Mouse (Mus musculus) cerebellum, adult 9-10 months (tissue): Measurements from ENCODE around the gene Gm11168.
"Not testable (repeated sequence)": the region's sequence is repeated elsewhere in the genome, so short reads cannot be mapped to it uniquely, and the experiment has no call there.

ENCODE experiments used
- DNase-seq: peaks from one replicate; pipeline ENCODE4 v3.0.0; 2022

The Gm11168 gene

DNA sequence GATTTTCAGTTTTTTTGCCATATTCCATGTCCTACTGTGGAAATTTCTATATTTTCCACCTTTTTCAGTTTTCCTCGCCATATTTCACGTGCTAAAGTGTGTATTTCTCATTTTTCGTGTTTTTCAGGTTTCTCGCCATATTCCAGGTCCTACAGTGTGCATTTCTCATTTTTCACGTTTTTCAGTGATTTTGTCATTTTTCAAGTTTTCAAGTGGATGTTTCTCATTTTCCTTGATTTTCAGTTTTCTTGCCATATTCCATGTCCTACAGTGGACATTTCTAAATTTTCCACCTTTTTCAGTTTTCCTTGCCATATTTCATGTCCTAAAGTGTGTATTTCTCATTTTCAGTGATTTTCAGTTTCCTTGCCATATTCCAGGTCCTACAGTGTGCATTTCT is 23.0 kb downstream of the Gm11168 start:
- not testable (repeated sequence) for DNase-seq

DNA sequence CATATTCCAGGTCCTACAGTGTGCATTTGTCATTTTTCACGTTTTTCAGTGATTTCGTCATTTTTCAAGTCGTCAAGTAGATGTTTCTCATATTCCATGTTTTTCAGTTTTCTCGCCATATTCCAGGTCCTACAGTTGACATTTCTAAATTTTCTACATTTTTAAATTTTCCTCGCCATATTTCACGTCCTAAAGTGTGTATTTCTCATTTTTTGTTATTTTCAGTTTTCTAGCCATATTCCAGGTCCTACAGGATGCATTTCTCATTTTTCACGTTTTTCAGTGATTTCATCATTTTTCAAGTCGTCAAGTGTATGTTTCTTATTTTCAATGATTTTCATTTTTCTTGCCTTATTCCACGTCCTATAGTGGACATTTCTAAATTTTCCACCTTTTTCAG is 23.6 kb downstream of the Gm11168 start:
- DNase-seq, result not testable (repeated sequence)

DNA sequence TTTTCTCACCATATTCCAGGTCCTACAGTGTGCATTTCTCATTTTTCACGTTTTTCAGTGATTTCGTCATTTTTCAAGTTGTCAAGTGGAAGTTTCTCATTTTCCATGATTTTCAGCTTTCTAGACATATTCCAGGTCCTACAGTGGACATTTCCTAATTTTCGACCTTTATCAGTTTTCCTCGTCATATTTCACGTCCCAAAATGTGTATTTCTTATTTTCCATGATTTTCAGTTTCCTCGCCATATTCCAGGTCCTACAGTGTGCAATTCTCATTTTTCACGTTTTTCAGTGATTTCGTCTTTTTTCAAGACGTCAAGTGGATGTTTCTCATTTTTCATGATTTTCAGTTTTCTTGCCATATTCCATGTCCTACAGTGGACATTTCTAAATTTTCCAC is 24.1 kb downstream of the Gm11168 start:
- DNase-seq, result not testable (repeated sequence)

DNA sequence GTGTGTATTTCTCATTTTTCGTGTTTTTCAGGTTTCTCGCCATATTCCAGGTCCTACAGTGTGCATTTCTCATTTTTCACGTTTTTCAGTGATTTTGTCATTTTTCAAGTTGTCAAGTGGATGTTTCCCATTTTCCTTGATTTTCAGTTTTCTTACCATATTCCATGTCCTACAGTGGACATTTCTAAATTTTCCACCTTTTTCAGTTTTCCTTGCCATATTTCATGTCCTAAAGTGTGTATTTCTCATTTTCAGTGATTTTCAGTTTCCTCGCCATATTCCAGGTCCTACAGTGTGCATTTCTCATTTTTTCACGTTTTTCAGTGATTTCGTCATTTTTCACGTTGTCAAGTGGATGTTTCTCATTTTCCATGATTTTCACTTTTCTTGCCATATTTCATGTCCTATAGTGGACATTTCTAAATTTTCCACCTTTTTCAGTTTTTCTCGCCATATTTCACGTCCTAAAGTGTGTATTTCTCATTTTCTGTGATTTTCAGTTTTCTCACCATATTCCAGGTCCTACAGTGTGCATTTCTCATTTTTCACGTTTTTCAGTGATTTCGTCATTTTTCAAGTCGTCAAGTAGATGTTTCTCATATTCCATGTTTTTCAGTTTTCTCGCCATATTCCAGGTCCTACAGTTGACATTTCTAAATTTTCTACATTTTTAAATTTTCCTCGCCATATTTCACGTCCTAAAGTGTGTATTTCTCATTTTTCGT is 26.3 kb downstream of the Gm11168 start:
- DNase-seq, result peak; percentile 36

DNA sequence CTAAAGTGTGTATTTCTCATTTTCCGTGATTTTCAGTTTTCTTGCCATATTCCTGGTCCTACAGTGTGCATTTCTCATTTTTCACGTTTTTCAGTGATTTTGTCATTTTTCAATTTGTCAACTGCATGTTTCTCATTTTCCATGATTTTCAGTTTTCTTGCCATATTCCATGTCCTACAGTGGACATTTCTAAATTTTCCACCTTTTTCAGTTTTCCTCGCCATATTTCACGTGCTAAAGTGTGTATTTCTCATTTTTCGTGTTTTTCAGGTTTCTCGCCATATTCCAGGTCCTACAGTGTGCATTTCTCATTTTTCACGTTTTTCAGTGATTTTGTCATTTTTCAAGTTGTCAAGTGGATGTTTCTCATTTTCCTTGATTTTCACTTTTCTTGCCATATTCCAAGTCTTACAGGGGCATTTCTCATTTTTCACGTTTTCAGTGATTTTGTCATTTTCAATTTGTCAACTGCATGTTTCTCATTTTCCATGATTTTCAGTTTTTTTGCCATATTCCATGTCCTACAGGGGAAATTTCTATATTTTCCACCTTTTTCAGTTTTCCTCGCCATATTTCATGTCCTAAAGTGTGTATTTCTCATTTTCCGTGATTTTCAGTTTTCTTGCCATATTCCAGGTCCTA is 27.7 kb downstream of the Gm11168 start:
- not testable (repeated sequence) for DNase-seq

DNA sequence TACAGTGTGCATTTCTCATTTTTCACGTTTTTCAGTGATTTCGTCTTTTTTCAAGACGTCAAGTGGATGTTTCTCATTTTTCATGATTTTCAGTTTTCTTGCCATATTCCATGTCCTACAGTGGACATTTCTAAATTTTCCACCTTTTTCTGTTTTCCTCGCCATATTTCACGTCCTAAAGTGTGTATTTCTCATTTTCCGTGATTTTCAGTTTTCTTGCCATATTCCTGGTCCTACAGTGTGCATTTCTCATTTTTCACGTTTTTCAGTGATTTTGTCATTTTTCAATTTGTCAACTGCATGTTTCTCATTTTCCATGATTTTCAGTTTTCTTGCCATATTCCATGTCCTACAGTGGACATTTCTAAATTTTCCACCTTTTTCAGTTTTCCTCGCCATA is 31.2 kb downstream of the Gm11168 start, which contains the start of gene Gm17535:
Gene Gm17535 (plus strand): TSS at position 301 of the 400 bp plus-strand sequence.
- not testable (repeated sequence) for DNase-seq

DNA sequence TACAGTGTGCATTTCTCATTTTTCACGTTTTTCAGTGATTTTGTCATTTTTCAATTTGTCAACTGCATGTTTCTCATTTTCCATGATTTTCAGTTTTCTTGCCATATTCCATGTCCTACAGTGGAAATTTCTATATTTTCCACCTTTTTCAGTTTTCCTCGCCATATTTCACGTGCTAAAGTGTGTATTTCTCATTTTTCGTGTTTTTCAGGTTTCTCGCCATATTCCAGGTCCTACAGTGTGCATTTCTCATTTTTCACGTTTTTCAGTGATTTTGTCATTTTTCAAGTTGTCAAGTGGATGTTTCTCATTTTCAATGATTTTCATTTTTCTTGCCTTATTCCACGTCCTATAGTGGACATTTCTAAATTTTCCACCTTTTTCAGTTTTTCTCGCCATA is 33.4 kb downstream of the Gm11168 start, which contains the start of gene Gm10715:
Gene Gm10715 (plus strand): TSS at position 301 of the 400 bp plus-strand sequence.
- not testable (repeated sequence) for DNase-seq

DNA sequence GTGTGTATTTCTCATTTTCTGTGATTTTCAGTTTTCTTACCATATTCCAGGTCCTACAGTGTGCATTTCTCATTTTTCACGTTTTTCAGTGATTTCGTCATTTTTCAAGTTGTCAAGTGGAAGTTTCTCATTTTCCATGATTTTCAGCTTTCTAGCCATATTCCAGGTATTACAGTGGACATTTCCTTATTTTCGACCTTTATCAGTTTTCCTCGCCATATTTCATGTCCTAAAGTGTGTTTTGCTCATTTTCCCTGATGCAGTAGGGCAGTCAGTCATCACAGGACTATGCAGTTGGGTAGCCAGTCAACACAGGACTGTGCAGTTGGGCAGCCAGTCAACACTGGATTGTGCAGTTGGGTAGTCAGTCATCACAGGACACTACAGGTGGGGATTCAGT is 35.0 kb downstream of the Gm11168 start:
- DNase-seq, result not testable (repeated sequence)
